ENCODE assay signal across 12 mouse cellular contexts in genomic region chr10:21628555-21628954, GRCm38 (mm10). TPM values are rescaled to one million over a fixed set of nuclear protein-coding genes. Genes with fewer than 3 reads are reported as not detected.
DNase-seq lines count a peak whose midpoint lies in the region; ATAC-seq and TF ChIP-seq lines count a peak whose summit lies in the region.
"Had no signal": no experiment of that assay in that cellular context is flagged by ENCODE, and none has a peak within 500 bp of the region (broad histone marks: within the 10 kb centered on the region; RNA-seq: fewer than 3 reads in every experiment).

No protein-coding gene starts in this region.

- no peak overlapping the region for H3K9ac ChIP-seq in heart, postnatal 0 days (replicated peaks; ENCODE audit: low read depth, low read length)
- no peak overlapping the region for H3K9ac ChIP-seq in liver, postnatal 0 days (replicated peaks)
- H3K9ac ChIP-seq: midbrain, embryonic 13.5 days had no signal

- ATAC-seq in heart, postnatal 0 days (ENCODE audit: insufficient read depth, low read depth), result peak; percentile 82
- no peak for ATAC-seq in liver, postnatal 0 days
- no peak for ATAC-seq in activated CD4-positive, CD25-positive, alpha-beta regulatory T cell, adult 4 months
- ATAC-seq: midbrain, embryonic 13.5 days; Patski had no signal

- H3K27ac ChIP-seq in heart, postnatal 0 days (ENCODE audit: low read depth), result peak overlapping the region; percentile 54
- no peak overlapping the region for H3K27ac ChIP-seq in liver, postnatal 0 days (ENCODE audit: low read depth)
- H3K27ac ChIP-seq: midbrain, embryonic 13.5 days had no signal

- peak; percentile 63 to 70 for DNase-seq in layer of hippocampus, adult 8-10 months (ENCODE audit: low spot score in 2 of 2)
- no peak for DNase-seq in layer of hippocampus, postnatal 36 days
- DNase-seq in adrenal gland, postnatal 36 days, result peak; percentile 79 to 81
- DNase-seq in heart, postnatal 0 days (ENCODE audit: low spot score), result peak; percentile 69
- DNase-seq in lung, postnatal 25 days (ENCODE audit: low spot score), result peak; percentile 75
- no peak for DNase-seq in T-cell, adult 2 months (ENCODE audit: low spot score)
- no peak for DNase-seq in liver, postnatal 0 days

- TF ChIP-seq EP300 in heart, postnatal 0 days (IDR thresholded peaks at IDR 0.05; ENCODE audit: low read depth), result peak; percentile 60; the same call in 1 of the 2 replicates
- no peak for TF ChIP-seq EP300 in liver, postnatal 0 days (IDR thresholded peaks at IDR 0.05; ENCODE audit: low read depth)

- H3K4me2 ChIP-seq in heart, postnatal 0 days (ENCODE audit: low read depth, low read length), result no peak overlapping the region
- H3K4me2 ChIP-seq in liver, postnatal 0 days (ENCODE audit: low read depth, low read length), result no peak overlapping the region
- H3K4me2 ChIP-seq: midbrain, embryonic 13.5 days had no signal

- WGBS in heart, postnatal 0 days, result 46% methylated on average over 5 of the region's 5 CpGs
- WGBS in liver, postnatal 0 days (ENCODE audit: insufficient replicate concordance), result 62% methylated on average over 5 of the region's 5 CpGs

- H3K9me3 ChIP-seq in heart, postnatal 0 days (replicated peaks; ENCODE audit: control insufficient read depth, low read length), result no peaks in the 10 kb centered on the region
- H3K9me3 ChIP-seq in liver, postnatal 0 days (ENCODE audit: low read length), result no peaks in the 10 kb centered on the region
- H3K9me3 ChIP-seq: midbrain, embryonic 13.5 days had no signal

- H3K36me3 ChIP-seq in heart, postnatal 0 days (replicated peaks; ENCODE audit: control insufficient read depth, insufficient read depth, low read length), result no peaks in the 10 kb centered on the region
- no peaks in the 10 kb centered on the region for H3K36me3 ChIP-seq in liver, postnatal 0 days (replicated peaks; ENCODE audit: insufficient read depth, low read length)
- H3K36me3 ChIP-seq: midbrain, embryonic 13.5 days had no signal

- H3K4me3 ChIP-seq in heart, postnatal 0 days (ENCODE audit: low read depth, low read length), result no peak overlapping the region
- no peak overlapping the region for H3K4me3 ChIP-seq in liver, postnatal 0 days (ENCODE audit: low read depth, low read length)
- H3K4me3 ChIP-seq: midbrain, embryonic 13.5 days had no signal

- H3K27me3 ChIP-seq in heart, postnatal 0 days (ENCODE audit: control insufficient read depth, insufficient read depth, low read length), result peaks cover 25% of the 10 kb centered on the region; the same call in 1 of the 2 replicates
- H3K27me3 ChIP-seq in liver, postnatal 0 days (ENCODE audit: insufficient read depth, low read length), result no peaks in the 10 kb centered on the region
- H3K27me3 ChIP-seq: midbrain, embryonic 13.5 days; Patski had no signal

- TF ChIP-seq CTCF in heart, postnatal 0 days (IDR thresholded peaks at IDR 0.05; ENCODE audit: low read depth), result no peak
- TF ChIP-seq CTCF in liver, postnatal 0 days (IDR thresholded peaks at IDR 0.05; ENCODE audit: low read depth), result no peak

- H3K4me1 ChIP-seq in heart, postnatal 0 days (ENCODE audit: control insufficient read depth, insufficient read depth), result peaks cover 9% of the 10 kb centered on the region; the same call in 1 of the 2 replicates
- no peaks in the 10 kb centered on the region for H3K4me1 ChIP-seq in liver, postnatal 0 days (ENCODE audit: insufficient read depth)
- H3K4me1 ChIP-seq: midbrain, embryonic 13.5 days had no signal

RNA-seq across cellular contexts. Expression of gene 1700020N01Rik, which starts 35.6 kb away (rescaled TPM):
- not detected for total RNA-seq in layer of hippocampus, adult 8-10 months (2022)
- not detected for total RNA-seq in layer of hippocampus, postnatal 36 days (2021)
- not detected for total RNA-seq in adrenal gland, postnatal 36 days (2021)
- not detected in 2 replicates for total RNA-seq in heart, postnatal 0 days (2014; rRNA removed; ENCODE audit: low replicate concordance)
- not detected in 2 replicates for polyA plus RNA-seq in heart, postnatal 0 days (2015; fragmentation: Nextera tagmentation; extraction: Ambion mirVana)
- 0.09 TPM in 1 of 2 replicates, not detected in the other for polyA plus RNA-seq in liver, postnatal 0 days (2015; fragmentation: Nextera tagmentation; extraction: Ambion mirVana)
- polyA plus RNA-seq in activated CD4-positive, CD25-positive, alpha-beta regulatory T cell, adult 4 months (2017; shearing (Covaris generic)), result not detected
- total RNA-seq: layer of hippocampus, adult 18-20 months had no signal
- polyA plus RNA-seq: embryonic facial prominence, embryonic 11.5 days; midbrain, embryonic 13.5 days; Patski had no signal

Comparison
In these comparisons a context has a peak if more than half of its experiments do, and no peak if none do; other contexts are left out.
1. DNase-seq: peak in layer of hippocampus, adult 8-10 months (2 of 2), adrenal gland, postnatal 36 days (2 of 2), heart, postnatal 0 days (single experiment) and lung, postnatal 25 days (single experiment); none in layer of hippocampus, postnatal 36 days (0 of 2), T-cell, adult 2 months (single experiment) and liver, postnatal 0 days (single experiment).